Mouse (Mus musculus): ENCODE data around the gene Fbxl17. TPM values are rescaled to one million over a fixed set of nuclear protein-coding genes. Genes with fewer than 3 reads are reported as not detected.

The Fbxl17 gene
- total RNA-seq (2021): 10 to 100 TPM; 25.5 to 25.9 TPM
- 7.8 and 15.0 TPM in 2 replicates for polyA plus RNA-seq (2012; rRNA removed)
- long read RNA-seq, full-length matches to known transcripts: 43 of 48 reads
- long read RNA-seq, partial matches to known transcripts: 2 of 48 reads
- long read RNA-seq, other reads (novel, unspliced or antisense): 3 of 48 reads

GRCm38 (mm10) chr17:63499636-63500155, at the start of gene Fbxl17:
Gene Fbxl17, minus strand, starts transcription at chr17:63500017.
- TF ChIP-seq CTCF (IDR thresholded peaks at IDR 0.05) (no peak), EP300 (IDR thresholded peaks at IDR 0.05; ENCODE audit: insufficient read depth, low read depth, low read length) (no peak), POLR2A (IDR thresholded peaks at IDR 0.05; ENCODE audit: insufficient read depth, low read depth, low read length) (no peak)
- peak in 1 of 2 experiments; percentile 83 for DNase-seq
- peaks cover 6% of the 10 kb centered on the region for H3K79me2 ChIP-seq (replicated peaks; ENCODE audit: control insufficient read depth, insufficient read depth, low read length)
- H3K36me3 ChIP-seq (ENCODE audit: control insufficient read depth, insufficient read depth, low read length): peaks cover 12% of the 10 kb centered on the region
- no peaks in the 10 kb centered on the region for H3K27me3 ChIP-seq (ENCODE audit: control insufficient read depth, insufficient read depth, low read length)
- peak within 1 kb of the TSS; percentile 98 for H3K9ac ChIP-seq (ENCODE audit: low read depth, low read length)
- peaks cover 14% of the 10 kb centered on the region for H3K4me1 ChIP-seq (ENCODE audit: control insufficient read depth, insufficient read depth, low read length)
- peak within 1 kb of the TSS; percentile 93 for H3K4me3 ChIP-seq
- intact Hi-C loops (cut with DNase I): loop anchor here (10.0 kb wide), 1 partner anchor 365 kb away; the partner anchor contains the start of genes A930002H24Rik and Fer
- whole genome bisulfite sequencing: under 1% methylated on average over 79 of the region's 80 CpGs
- peak within 1 kb of the TSS; percentile 90 for H3K27ac ChIP-seq

- H3K27me3 ChIP-seq (ENCODE audit: control insufficient read depth, insufficient read depth, low read length): no peaks in the 10 kb centered on the region
- H3K4me1 ChIP-seq (ENCODE audit: control insufficient read depth, insufficient read depth, low read length): no peaks in the 10 kb centered on the region
- intact Hi-C loops (cut with DNase I): no loop called here
- TF ChIP-seq CTCF (IDR thresholded peaks at IDR 0.05) (peak; percentile 62), POLR2A (IDR thresholded peaks at IDR 0.05; ENCODE audit: insufficient read depth, low read depth, low read length) (no peak)
- DNase-seq: no peak
- H3K9ac ChIP-seq (ENCODE audit: low read depth, low read length): no peak overlapping the region
- H3K79me2 ChIP-seq (replicated peaks; ENCODE audit: control insufficient read depth, insufficient read depth, low read length): no peaks in the 10 kb centered on the region
- 66% methylated on average over 4 of the region's 4 CpGs for WGBS
- H3K36me3 ChIP-seq (ENCODE audit: control insufficient read depth, insufficient read depth, low read length): no peaks in the 10 kb centered on the region
- no peak overlapping the region for H3K4me3 ChIP-seq
- H3K27ac ChIP-seq: no peak overlapping the region
These were observed 47.6 kb upstream of the Fbxl17 start for GRCm38 (mm10) chr17:63547465-63547864.

GRCm38 (mm10) chr17:63534576-63535265, 34.9 kb upstream of the Fbxl17 start:
- Histone ChIP-seq H3K4me1 (ENCODE audit: control insufficient read depth, insufficient read depth, low read length) (no peaks in the 10 kb centered on the region), H3K9ac (ENCODE audit: low read depth, low read length) (no peak overlapping the region), H3K79me2 (replicated peaks; ENCODE audit: control insufficient read depth, insufficient read depth, low read length) (no peaks in the 10 kb centered on the region), H3K4me3 (no peak overlapping the region), H3K36me3 (ENCODE audit: control insufficient read depth, insufficient read depth, low read length) (no peaks in the 10 kb centered on the region), H3K27me3 (ENCODE audit: control insufficient read depth, insufficient read depth, low read length) (no peaks in the 10 kb centered on the region), H3K27ac (no peak overlapping the region)
- TF ChIP-seq POLR2A (IDR thresholded peaks at IDR 0.05; ENCODE audit: insufficient read depth, low read depth, low read length): no peak
- TF ChIP-seq CTCF (IDR thresholded peaks at IDR 0.05): no peak
- no peak for TF ChIP-seq EP300 (IDR thresholded peaks at IDR 0.05; ENCODE audit: insufficient read depth, low read depth, low read length)
- WGBS: 85% methylated on average over 17 of the region's 17 CpGs
- no peak for DNase-seq
- intact Hi-C loops (cut with DNase I): no loop called here

- Histone ChIP-seq H3K9ac (ENCODE audit: low read depth, low read length) (no peak overlapping the region), H3K27me3 (ENCODE audit: control insufficient read depth, insufficient read depth, low read length) (no peaks in the 10 kb centered on the region), H3K79me2 (replicated peaks; ENCODE audit: control insufficient read depth, insufficient read depth, low read length) (no peaks in the 10 kb centered on the region), H3K4me1 (ENCODE audit: control insufficient read depth, insufficient read depth, low read length) (no peaks in the 10 kb centered on the region), H3K36me3 (ENCODE audit: control insufficient read depth, insufficient read depth, low read length) (no peaks in the 10 kb centered on the region), H3K4me3 (no peak overlapping the region), H3K27ac (no peak overlapping the region)
- no peak for DNase-seq
- intact Hi-C loops (cut with DNase I): no loop called here
- TF ChIP-seq CTCF (IDR thresholded peaks at IDR 0.05) (no peak), POLR2A (IDR thresholded peaks at IDR 0.05; ENCODE audit: insufficient read depth, low read depth, low read length) (no peak), EP300 (IDR thresholded peaks at IDR 0.05; ENCODE audit: insufficient read depth, low read depth, low read length) (no peak)
- 51% methylated on average over 6 of the region's 6 CpGs for WGBS
These were observed 33.4 kb upstream of the Fbxl17 start for GRCm38 (mm10) chr17:63533074-63533836.

- Histone ChIP-seq H3K36me3 (ENCODE audit: control insufficient read depth, insufficient read depth, low read length) (no peaks in the 10 kb centered on the region), H3K9ac (ENCODE audit: low read depth, low read length) (no peak overlapping the region), H3K27ac (no peak overlapping the region), H3K4me3 (no peak overlapping the region), H3K79me2 (replicated peaks; ENCODE audit: control insufficient read depth, insufficient read depth, low read length) (no peaks in the 10 kb centered on the region), H3K4me1 (ENCODE audit: control insufficient read depth, insufficient read depth, low read length) (no peaks in the 10 kb centered on the region), H3K27me3 (ENCODE audit: control insufficient read depth, insufficient read depth, low read length) (no peaks in the 10 kb centered on the region)
- intact Hi-C loops (cut with DNase I): no loop called here
- TF ChIP-seq EP300 (IDR thresholded peaks at IDR 0.05; ENCODE audit: insufficient read depth, low read depth, low read length) (no peak), POLR2A (IDR thresholded peaks at IDR 0.05; ENCODE audit: insufficient read depth, low read depth, low read length) (no peak), CTCF (IDR thresholded peaks at IDR 0.05) (no peak)
- no peak for DNase-seq
- WGBS: 82% methylated on average over 6 of the region's 6 CpGs
These were observed 29.7 kb upstream of the Fbxl17 start for GRCm38 (mm10) chr17:63529476-63529875.
